Mouse (Mus musculus) neural tube, postnatal 0 days (tissue): ENCODE data around the gene Sri. TPM values are rescaled to one million over a fixed set of nuclear protein-coding genes. Genes with fewer than 3 reads are reported as not detected.

Source experiments
- polyA plus RNA-seq: library from polyadenylated mRNA; unstranded; fragments of >200 nt; fragmentation: Nextera tagmentation; extraction: Ambion mirVana; gene quantifications from 2 replicates; pipeline ENCODE4 v1.2.1, GENCODE M21; 2015

Gene Sri
- 169 and 183 TPM in 2 replicates for polyA plus RNA-seq

GRCm38 (mm10) chr5:8045855-8046254 lies at the start of gene Sri:
Gene Sri, plus strand, starts transcription at chr5:8046078.

Other genes starting within 250 kb of the Sri start
- 0.39 and 0.92 TPM in 2 replicates for gene Steap4, start 85.6 kb upstream of the Sri start, polyA plus RNA-seq